Mouse (Mus musculus): ENCODE results near the gene Cep104.

DNA sequence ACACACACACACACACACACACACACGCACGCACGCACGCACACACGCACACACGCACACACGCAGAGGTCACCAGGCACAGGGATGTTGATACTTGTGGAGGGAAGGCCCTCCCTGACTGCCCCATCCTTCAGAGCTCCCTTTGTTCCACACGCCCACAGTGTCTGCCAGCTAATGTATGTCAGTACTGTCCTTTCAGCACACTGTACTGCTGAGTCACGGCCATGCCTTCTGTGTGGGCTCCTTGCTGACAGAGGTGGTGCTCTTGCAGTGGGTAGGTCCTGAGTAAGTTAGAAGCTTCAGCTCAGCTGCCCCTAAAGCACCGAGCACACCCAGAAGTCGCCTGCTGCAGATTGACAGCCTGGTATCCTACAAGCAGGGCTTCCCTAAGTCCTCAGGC is 5.5 kb downstream of the Cep104 start:
- no peak for TF ChIP-seq CTCF (IDR thresholded peaks at IDR 0.05; ENCODE audit: extremely low read depth, insufficient read length, insufficient replicate concordance, low read depth, low read length)
- no peak for TF ChIP-seq POLR2A (IDR thresholded peaks at IDR 0.05; ENCODE audit: low read depth, low read length)
